Mouse (Mus musculus): ENCODE measurements at regions not wholly inside any gene's neighbourhood (a gene's known extent, or its start where the extent isn't known, plus 50 kb on each side); places are given as distances from the start of the nearest gene placed in this dataset.

GRCm38 (mm10) chr4:40625911-40626310 is 77.1 kb downstream of the Aptx start:
- Histone ChIP-seq H3K27ac (ENCODE audit: control insufficient read depth, low read depth, low read length) (no peak overlapping the region), H3K9me3 (replicated peaks; ENCODE audit: insufficient read depth, low read length) (no peaks in the 10 kb centered on the region), H3K27me3 (ENCODE audit: control insufficient read depth in 1 of 2, insufficient read depth in 2 of 2, low read length in 2 of 2) (no peaks in the 10 kb centered on the region; a peak in 1 of 4 replicates), H3K9ac (ENCODE audit: control insufficient read depth, low read depth, low read length, poor library complexity, severe bottlenecking) (no peak overlapping the region), H3K36me3 (ENCODE audit: control insufficient read depth in 1 of 2, insufficient read depth in 2 of 2, low read length in 2 of 2) (no peaks in the 10 kb centered on the region), H3K79me2 (ENCODE audit: control insufficient read depth, insufficient read depth, low read length, poor library complexity) (no peaks in the 10 kb centered on the region), H3K4me1 (ENCODE audit: control insufficient read depth in 1 of 2, insufficient read depth in 2 of 2, low read length in 2 of 2) (no peaks in the 10 kb centered on the region), H3K4me3 (ENCODE audit: control insufficient read depth in 1 of 2, insufficient read depth in 1 of 2, low read depth in 2 of 2, low read length in 2 of 2) (no peak overlapping the region)
- no peak for TF ChIP-seq BHLHE40 (IDR thresholded peaks at IDR 0.05; ENCODE audit: borderline replicate concordance, low read depth, low read length)
- no peak for TF ChIP-seq TAL1 (IDR thresholded peaks at IDR 0.05; ENCODE audit: low read length)
- no peak for TF ChIP-seq POLR2AphosphoS5 (IDR thresholded peaks at IDR 0.05; ENCODE audit: borderline replicate concordance, low read depth, low read length)
- no peak for TF ChIP-seq EP300 (IDR thresholded peaks at IDR 0.05; ENCODE audit: low read depth in 1 of 2, low read length in 2 of 2)
- no peak for TF ChIP-seq NRF1 (IDR thresholded peaks at IDR 0.05; ENCODE audit: insufficient read depth, low read depth, low read length, poor library complexity, severe bottlenecking)
- TF ChIP-seq HCFC1 (IDR thresholded peaks at IDR 0.05; ENCODE audit: low read depth, low read length), result no peak
- TF ChIP-seq ZC3H11A (IDR thresholded peaks at IDR 0.05; ENCODE audit: low read depth, low read length), result no peak
- no peak for TF ChIP-seq CHD1 (IDR thresholded peaks at IDR 0.05; ENCODE audit: low read depth, low read length)
- TF ChIP-seq MXI1 (IDR thresholded peaks at IDR 0.05; ENCODE audit: low read depth, low read length), result no peak
- no peak for TF ChIP-seq ZNF384 (IDR thresholded peaks at IDR 0.05; ENCODE audit: low read depth, low read length)
- no peak for TF ChIP-seq MEF2A (IDR thresholded peaks at IDR 0.05; ENCODE audit: extremely low read depth, insufficient replicate concordance, low read depth, low read length, poor library complexity, severe bottlenecking)
- no peak for TF ChIP-seq UBTF (IDR thresholded peaks at IDR 0.05; ENCODE audit: borderline replicate concordance, insufficient read depth, low read depth, low read length)
- TF ChIP-seq RCOR1 (IDR thresholded peaks at IDR 0.05; ENCODE audit: low read depth, low read length), result no peak
- no peak for TF ChIP-seq KAT2A (conservative IDR thresholded peaks at IDR 0.05; ENCODE audit: low read depth, low read length)
- TF ChIP-seq USF2 (IDR thresholded peaks at IDR 0.05; ENCODE audit: borderline replicate concordance in 1 of 2, insufficient read depth in 1 of 2, low read depth in 1 of 2, low read length in 2 of 2), result no peak
- no peak for TF ChIP-seq RAD21 (IDR thresholded peaks at IDR 0.05; ENCODE audit: low read depth, low read length)
- TF ChIP-seq POLR2AphosphoS2 (IDR thresholded peaks at IDR 0.05; ENCODE audit: low read length), result no peak
- TF ChIP-seq ETS1 (IDR thresholded peaks at IDR 0.05; ENCODE audit: low read depth, low read length), result no peak
- TF ChIP-seq TCF12 (IDR thresholded peaks at IDR 0.05; ENCODE audit: low read depth, low read length), result no peak
- TF ChIP-seq MAZ (IDR thresholded peaks at IDR 0.05; ENCODE audit: low read depth, low read length), result no peak
- no peak for DNase-seq (ENCODE audit: low read depth, low spot score)
